Mouse (Mus musculus): ENCODE measurements around the gene Agbl4. TPM values are rescaled to one million over a fixed set of nuclear protein-coding genes. Genes with fewer than 3 reads are reported as not detected.

Gene Agbl4
- total and polyA plus RNA-seq, 2 experiments, result not detected

DNA sequence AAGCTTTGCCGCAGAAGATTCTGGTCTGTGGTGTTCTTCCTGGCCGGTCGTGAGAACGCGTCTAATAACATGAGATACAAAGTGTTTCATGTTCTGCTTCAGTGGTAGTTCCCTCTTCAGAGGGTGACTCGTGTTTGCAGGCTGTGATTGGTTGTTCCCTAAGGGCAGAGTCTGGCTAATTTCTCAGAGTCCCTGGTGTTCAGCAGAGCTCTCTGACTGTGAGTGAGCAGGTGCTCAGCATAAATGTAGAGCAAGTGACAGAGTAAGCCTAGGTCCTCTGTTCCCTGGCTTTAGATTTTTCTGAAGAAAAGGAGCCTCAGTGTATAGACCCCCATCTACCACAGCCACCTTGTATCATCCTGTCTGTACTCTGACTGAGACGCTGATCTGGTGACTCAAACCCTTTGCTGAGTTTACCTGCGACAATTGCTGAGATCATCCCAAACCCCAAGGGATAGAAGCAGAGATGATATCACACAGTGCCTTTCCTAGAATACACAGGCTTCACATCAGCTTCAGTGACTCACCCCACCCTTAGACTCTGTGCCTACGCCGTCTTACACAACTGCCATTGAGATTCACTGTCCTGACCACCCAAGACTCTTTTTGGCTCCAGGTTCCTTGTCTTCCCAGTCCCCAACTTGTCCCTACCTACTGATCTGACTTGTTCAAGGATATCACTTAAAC, 1179.8 kb downstream of the Agbl4 start:
- no peak for DNase-seq (ENCODE audit: extremely low read depth, low read depth, low spot score)
- no peak overlapping the region for H3K9ac ChIP-seq (ENCODE audit: low read depth, low read length)
- no peak for TF ChIP-seq CTCF (IDR thresholded peaks at IDR 0.05; ENCODE audit: low read depth, low read length)
- TF ChIP-seq POLR2A (IDR thresholded peaks at IDR 0.05; ENCODE audit: extremely low read depth, insufficient read depth, low read length), result no peak
- H3K27me3 ChIP-seq (ENCODE audit: control insufficient read depth, insufficient read depth, low read length), result no peaks in the 10 kb centered on the region
- H3K36me3 ChIP-seq (ENCODE audit: control insufficient read depth, insufficient read depth, low read length), result no peaks in the 10 kb centered on the region
- 91% methylated on average over 10 of the region's 10 CpGs for WGBS
- H3K27ac ChIP-seq (replicated peaks; ENCODE audit: insufficient read depth, low read depth, low read length), result no peak overlapping the region
- no peak overlapping the region for H3K4me3 ChIP-seq (ENCODE audit: insufficient read depth, low read depth, low read length)
- H3K79me2 ChIP-seq (ENCODE audit: control insufficient read depth, insufficient read depth, low read length), result no peaks in the 10 kb centered on the region
- H3K4me1 ChIP-seq (ENCODE audit: control insufficient read depth, insufficient read depth, low read length), result no peaks in the 10 kb centered on the region

- H3K79me2 ChIP-seq (ENCODE audit: control insufficient read depth, insufficient read depth, low read length), result no peaks in the 10 kb centered on the region
- H3K4me3 ChIP-seq (ENCODE audit: insufficient read depth, low read depth, low read length), result no peak overlapping the region
- TF ChIP-seq CTCF (IDR thresholded peaks at IDR 0.05; ENCODE audit: low read depth, low read length) (no peak), POLR2A (IDR thresholded peaks at IDR 0.05; ENCODE audit: extremely low read depth, insufficient read depth, low read length) (no peak)
- no peaks in the 10 kb centered on the region for H3K36me3 ChIP-seq (ENCODE audit: control insufficient read depth, insufficient read depth, low read length)
- no peak for DNase-seq (ENCODE audit: extremely low read depth, low read depth, low spot score)
- WGBS, result 39% methylated on average over 4 of the region's 4 CpGs
- H3K9ac ChIP-seq (ENCODE audit: low read depth, low read length), result no peak overlapping the region
- no peak overlapping the region for H3K27ac ChIP-seq (replicated peaks; ENCODE audit: insufficient read depth, low read depth, low read length)
- H3K4me1 ChIP-seq (ENCODE audit: control insufficient read depth, insufficient read depth, low read length), result no peaks in the 10 kb centered on the region
- no peaks in the 10 kb centered on the region for H3K27me3 ChIP-seq (ENCODE audit: control insufficient read depth, insufficient read depth, low read length)
Observed at GRCm38 (mm10) chr4:111579115-111579862, 1181.8 kb downstream of the Agbl4 start.

GRCm38 (mm10) chr4:111579863-111580224, 1182.4 kb downstream of the Agbl4 start:
- DNase-seq (ENCODE audit: extremely low read depth, low read depth, low spot score), result no peak
- WGBS, result 64% methylated on average over 4 of the region's 4 CpGs
- H3K4me1 ChIP-seq (ENCODE audit: control insufficient read depth, insufficient read depth, low read length), result no peaks in the 10 kb centered on the region

GRCm38 (mm10) chr4:111580239-111580638, 1182.8 kb downstream of the Agbl4 start:
- Histone ChIP-seq H3K4me1 (ENCODE audit: control insufficient read depth, insufficient read depth, low read length) (no peaks in the 10 kb centered on the region), H3K79me2 (ENCODE audit: control insufficient read depth, insufficient read depth, low read length) (no peaks in the 10 kb centered on the region), H3K27ac (replicated peaks; ENCODE audit: insufficient read depth, low read depth, low read length) (no peak overlapping the region), H3K27me3 (ENCODE audit: control insufficient read depth, insufficient read depth, low read length) (no peaks in the 10 kb centered on the region), H3K9ac (ENCODE audit: low read depth, low read length) (no peak overlapping the region), H3K4me3 (ENCODE audit: insufficient read depth, low read depth, low read length) (no peak overlapping the region), H3K36me3 (ENCODE audit: control insufficient read depth, insufficient read depth, low read length) (no peaks in the 10 kb centered on the region)
- WGBS, result 82% methylated on average over 1 of the region's 1 CpGs
- DNase-seq (ENCODE audit: extremely low read depth, low read depth, low spot score), result no peak
- TF ChIP-seq CTCF (IDR thresholded peaks at IDR 0.05; ENCODE audit: low read depth, low read length) (no peak), POLR2A (IDR thresholded peaks at IDR 0.05; ENCODE audit: extremely low read depth, insufficient read depth, low read length) (no peak)

More at GRCm38 (mm10) chr4:111579863-111580224, 1182.4 kb downstream of the Agbl4 start:
- no peak for TF ChIP-seq POLR2A (IDR thresholded peaks at IDR 0.05; ENCODE audit: extremely low read depth, insufficient read depth, low read length)
- TF ChIP-seq CTCF (IDR thresholded peaks at IDR 0.05; ENCODE audit: low read depth, low read length), result no peak
- Histone ChIP-seq H3K27ac (replicated peaks; ENCODE audit: insufficient read depth, low read depth, low read length) (no peak overlapping the region), H3K27me3 (ENCODE audit: control insufficient read depth, insufficient read depth, low read length) (no peaks in the 10 kb centered on the region), H3K9ac (ENCODE audit: low read depth, low read length) (no peak overlapping the region), H3K36me3 (ENCODE audit: control insufficient read depth, insufficient read depth, low read length) (no peaks in the 10 kb centered on the region), H3K79me2 (ENCODE audit: control insufficient read depth, insufficient read depth, low read length) (no peaks in the 10 kb centered on the region), H3K4me3 (ENCODE audit: insufficient read depth, low read depth, low read length) (no peak overlapping the region)

GRCm38 (mm10) chr4:111583562-111584237, 1186.2 kb downstream of the Agbl4 start:
- no peak for TF ChIP-seq CTCF (IDR thresholded peaks at IDR 0.05; ENCODE audit: low read depth, low read length)
- no peak for TF ChIP-seq POLR2A (IDR thresholded peaks at IDR 0.05; ENCODE audit: extremely low read depth, insufficient read depth, low read length)
- H3K9ac ChIP-seq (ENCODE audit: low read depth, low read length), result no peak overlapping the region
- WGBS, result 79% methylated on average over 10 of the region's 10 CpGs

More at GRCm38 (mm10) chr4:111583562-111584237, 1186.2 kb downstream of the Agbl4 start:
- Histone ChIP-seq H3K27me3 (ENCODE audit: control insufficient read depth, insufficient read depth, low read length) (no peaks in the 10 kb centered on the region), H3K4me3 (ENCODE audit: insufficient read depth, low read depth, low read length) (no peak overlapping the region), H3K4me1 (ENCODE audit: control insufficient read depth, insufficient read depth, low read length) (no peaks in the 10 kb centered on the region), H3K36me3 (ENCODE audit: control insufficient read depth, insufficient read depth, low read length) (no peaks in the 10 kb centered on the region), H3K27ac (replicated peaks; ENCODE audit: insufficient read depth, low read depth, low read length) (no peak overlapping the region), H3K79me2 (ENCODE audit: control insufficient read depth, insufficient read depth, low read length) (no peaks in the 10 kb centered on the region)
- peak; percentile 7 for DNase-seq (ENCODE audit: extremely low read depth, low read depth, low spot score)

Data from liver, adult 2 months (tissue).